Mouse (Mus musculus) ES-Bruce4 (cell line): ENCODE measurements around the gene Lrmda. TPM values are rescaled to one million over a fixed set of nuclear protein-coding genes. Genes with fewer than 3 reads are reported as not detected.

Experiments used
- H3K27ac ChIP-seq: 2 replicates; pipeline ENCODE4 v1.5.1; 2012; ENCODE audit warnings: low read length, inconsistent platforms; ENCODE audit not compliant: insufficient read depth
- H3K27me3 ChIP-seq: 2 replicates; pipeline ENCODE4 v1.6.1; 2012; ENCODE audit warnings: mild to moderate bottlenecking, low read length, inconsistent platforms; ENCODE audit not compliant: control insufficient read depth, poor library complexity, insufficient read depth, severe bottlenecking
- H3K36me3 ChIP-seq: 2 replicates; pipeline ENCODE4 v1.6.1; 2012; ENCODE audit warnings: inconsistent platforms, mild to moderate bottlenecking, low read length, moderate library complexity; ENCODE audit not compliant: control insufficient read depth, poor library complexity, insufficient read depth, severe bottlenecking
- H3K4me1 ChIP-seq: one replicate; pipeline ENCODE4 v1.8.1; 2011; ENCODE audit warnings: low read length; ENCODE audit not compliant: control insufficient read depth, insufficient read depth
- H3K4me3 ChIP-seq: 2 replicates; pipeline ENCODE4 v1.5.1; 2011; ENCODE audit warnings: low read depth, mild to moderate bottlenecking, low read length
- H3K9ac ChIP-seq: 2 replicates; pipeline ENCODE4 v1.6.1; 2012; ENCODE audit warnings: low read depth, mild to moderate bottlenecking, inconsistent platforms; ENCODE audit not compliant: poor library complexity, severe bottlenecking
- H3K9me3 ChIP-seq: replicated peaks from 2 replicates; pipeline ENCODE4 v1.6.1; 2012; ENCODE audit warnings: mild to moderate bottlenecking, low read length, inconsistent platforms; ENCODE audit not compliant: control insufficient read depth, poor library complexity, insufficient read depth, severe bottlenecking
- CTCF ChIP-seq: IDR thresholded peaks from one replicate; pipeline ENCODE4 v1.8.1; 2011; ENCODE audit warnings: low read depth, low read length
- EP300 ChIP-seq: IDR thresholded peaks from 2 replicates; pipeline ENCODE4 v1.6.1; 2011; ENCODE audit warnings: low read depth, low read length; ENCODE audit not compliant: insufficient read depth
- POLR2A ChIP-seq: IDR thresholded peaks from one replicate; pipeline ENCODE4 v1.8.1; 2011; ENCODE audit warnings: low read length; ENCODE audit not compliant: insufficient read depth
- polyA plus RNA-seq: library from polyadenylated mRNA; stranded (reverse); fragments of >200 nt; gene quantifications from 2 replicates; pipeline ENCODE4 v1.2.4, GENCODE M21; 2011; ENCODE audit warnings: low read depth; ENCODE audit not compliant: missing spikeins, insufficient read depth, insufficient read length

The Lrmda gene
- polyA plus RNA-seq, 1 experiment: not detected

DNA sequence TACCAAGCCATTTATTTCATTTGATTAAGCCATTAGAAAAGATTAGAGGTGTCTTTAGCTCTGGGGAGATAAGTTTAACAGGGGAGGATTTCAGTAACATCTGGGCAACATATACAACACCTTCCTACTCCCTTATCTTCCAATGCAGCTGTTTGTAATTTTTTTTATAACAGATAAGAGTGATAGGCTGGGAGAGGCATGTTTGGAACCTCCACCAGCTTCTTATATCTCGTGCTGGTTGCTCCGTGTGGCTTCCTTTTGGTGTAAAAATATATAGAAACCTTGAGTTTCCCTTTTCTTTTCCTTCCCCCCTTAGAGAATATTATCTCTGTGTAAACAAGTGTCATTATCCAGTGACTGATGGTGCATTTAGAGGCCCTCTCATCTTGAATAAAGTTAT is 206.7 kb downstream of the Lrmda start:
- TF ChIP-seq POLR2A (no peak), EP300 (no peak), CTCF (no peak)
- no peaks in the 10 kb centered on the region for H3K9me3 ChIP-seq
- no peak overlapping the region for H3K4me3 ChIP-seq
- H3K36me3 ChIP-seq: no peaks in the 10 kb centered on the region
- no peaks in the 10 kb centered on the region; the same call in 1 of the 2 replicates for H3K27me3 ChIP-seq
- no peaks in the 10 kb centered on the region for H3K4me1 ChIP-seq
- no peak overlapping the region for H3K27ac ChIP-seq
- H3K9ac ChIP-seq: no peak overlapping the region

DNA sequence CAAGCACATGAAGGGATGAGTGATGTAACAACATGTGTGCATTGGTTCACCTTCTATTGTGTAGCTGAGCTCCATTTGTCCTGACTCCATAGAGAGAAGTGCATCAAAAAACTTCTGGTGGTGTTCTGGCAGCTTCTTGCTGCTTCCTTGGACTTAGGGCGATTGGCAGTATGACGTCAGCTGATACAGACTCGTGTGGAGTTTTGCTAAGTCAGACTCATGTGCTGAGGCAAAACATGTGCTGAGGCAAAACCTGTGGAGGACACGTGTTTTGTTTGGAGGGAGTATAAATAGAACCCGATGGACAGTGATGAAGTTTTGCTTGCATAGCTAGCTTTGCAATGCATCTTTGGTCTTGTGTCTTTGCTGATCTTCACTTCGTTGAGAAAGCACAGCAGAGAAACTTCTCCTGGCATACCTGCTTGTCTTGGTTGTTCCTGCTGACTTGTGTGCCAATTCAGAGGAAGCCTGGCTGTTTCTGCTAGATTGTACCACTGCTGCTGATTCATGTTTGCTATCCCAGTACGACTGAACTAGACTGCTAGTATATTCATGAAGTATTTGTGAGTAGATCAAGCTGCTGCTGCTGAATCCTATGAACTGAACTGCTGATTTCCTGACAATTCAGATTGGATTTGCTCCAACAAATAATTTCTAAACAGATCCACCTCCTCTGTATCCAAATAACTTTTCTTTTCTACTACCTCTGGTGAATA is 208.9 kb downstream of the Lrmda start:
- TF ChIP-seq POLR2A (no peak), CTCF (no peak), EP300 (no peak)
- no peak overlapping the region for H3K9ac ChIP-seq

DNA sequence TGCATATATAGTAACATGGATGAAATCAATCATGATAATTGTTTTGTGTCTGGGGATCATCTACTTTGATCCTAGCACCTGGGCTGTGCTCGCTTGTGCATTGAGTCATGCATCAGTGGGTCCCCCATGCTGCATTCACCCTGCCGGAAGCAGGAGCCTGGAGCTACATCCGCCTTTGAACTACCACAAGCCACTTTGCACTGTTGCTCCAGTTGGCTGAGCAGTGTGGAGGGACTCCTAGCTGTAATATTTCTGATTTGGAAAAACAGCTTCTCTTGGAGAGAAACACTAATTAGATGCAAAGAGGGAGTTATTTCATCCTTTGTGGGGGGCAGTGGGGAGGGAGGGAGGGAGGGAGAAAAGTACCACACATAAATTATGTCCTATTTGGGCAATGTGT is 220.8 kb downstream of the Lrmda start:
- no peak for TF ChIP-seq POLR2A
- no peak for TF ChIP-seq CTCF
- no peak for TF ChIP-seq EP300
- Histone ChIP-seq H3K4me3 (no peak overlapping the region), H3K27me3 (no peaks in the 10 kb centered on the region), H3K9ac (no peak overlapping the region), H3K36me3 (no peaks in the 10 kb centered on the region), H3K27ac (no peak overlapping the region), H3K4me1 (no peaks in the 10 kb centered on the region), H3K9me3 (no peaks in the 10 kb centered on the region)

More for the DNA sequence above, 208.9 kb downstream of the Lrmda start:
- no peaks in the 10 kb centered on the region for H3K36me3 ChIP-seq
- no peaks in the 10 kb centered on the region for H3K9me3 ChIP-seq
- H3K4me3 ChIP-seq: no peak overlapping the region
- no peak overlapping the region for H3K27ac ChIP-seq
- H3K27me3 ChIP-seq: no peaks in the 10 kb centered on the region; the same call in 1 of the 2 replicates
- H3K4me1 ChIP-seq: no peaks in the 10 kb centered on the region

DNA sequence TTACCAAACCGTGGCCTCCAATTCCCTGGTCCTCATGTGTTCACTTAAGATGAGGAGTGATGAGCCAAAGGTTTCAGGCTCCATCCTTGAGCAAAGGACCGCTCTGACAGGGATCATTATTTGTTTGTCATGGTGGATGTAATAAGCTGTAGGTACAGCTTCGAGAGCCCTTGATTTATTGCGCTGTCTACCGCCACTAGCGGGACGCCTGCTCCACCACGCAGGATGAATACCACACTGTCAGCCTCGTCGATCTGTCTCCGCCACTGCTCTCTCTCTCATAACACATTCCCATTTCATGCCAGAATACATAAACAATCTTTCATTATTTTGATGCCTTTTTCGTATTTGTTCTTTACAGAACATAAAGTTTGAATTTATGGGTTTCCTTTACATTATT is 235.9 kb downstream of the Lrmda start:
- no peak for TF ChIP-seq EP300
- no peak for TF ChIP-seq POLR2A
- TF ChIP-seq CTCF: no peak
- no peaks in the 10 kb centered on the region for H3K27me3 ChIP-seq
- H3K9ac ChIP-seq: no peak overlapping the region
- no peak overlapping the region for H3K4me3 ChIP-seq
- no peaks in the 10 kb centered on the region for H3K4me1 ChIP-seq
- H3K27ac ChIP-seq: no peak overlapping the region
- no peaks in the 10 kb centered on the region for H3K9me3 ChIP-seq
- H3K36me3 ChIP-seq: no peaks in the 10 kb centered on the region

DNA sequence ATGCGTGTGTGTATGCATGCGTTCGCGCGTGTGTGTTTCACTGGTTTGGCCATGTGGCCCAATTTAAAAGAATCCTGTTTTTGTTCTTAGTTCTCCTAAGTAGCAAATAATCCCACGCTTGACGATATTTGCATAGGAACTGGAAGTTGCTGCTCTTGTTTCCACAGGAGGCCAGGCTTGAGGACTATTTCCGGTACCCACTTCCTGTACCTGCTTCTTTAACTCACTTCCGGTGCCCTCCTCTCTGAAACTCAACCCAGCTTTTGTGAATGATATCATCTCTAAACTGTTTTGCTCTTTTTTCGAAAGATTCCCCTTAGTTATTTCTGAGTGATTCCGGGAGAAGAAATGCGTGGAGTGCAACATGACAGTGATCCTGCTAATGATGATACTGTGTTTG is 236.8 kb downstream of the Lrmda start:
- Histone ChIP-seq H3K27me3 (no peaks in the 10 kb centered on the region), H3K9ac (no peak overlapping the region), H3K4me1 (no peaks in the 10 kb centered on the region), H3K36me3 (no peaks in the 10 kb centered on the region), H3K9me3 (no peaks in the 10 kb centered on the region), H3K4me3 (no peak overlapping the region), H3K27ac (no peak overlapping the region)
- no peak for TF ChIP-seq CTCF
- TF ChIP-seq EP300: no peak
- TF ChIP-seq POLR2A: no peak

DNA sequence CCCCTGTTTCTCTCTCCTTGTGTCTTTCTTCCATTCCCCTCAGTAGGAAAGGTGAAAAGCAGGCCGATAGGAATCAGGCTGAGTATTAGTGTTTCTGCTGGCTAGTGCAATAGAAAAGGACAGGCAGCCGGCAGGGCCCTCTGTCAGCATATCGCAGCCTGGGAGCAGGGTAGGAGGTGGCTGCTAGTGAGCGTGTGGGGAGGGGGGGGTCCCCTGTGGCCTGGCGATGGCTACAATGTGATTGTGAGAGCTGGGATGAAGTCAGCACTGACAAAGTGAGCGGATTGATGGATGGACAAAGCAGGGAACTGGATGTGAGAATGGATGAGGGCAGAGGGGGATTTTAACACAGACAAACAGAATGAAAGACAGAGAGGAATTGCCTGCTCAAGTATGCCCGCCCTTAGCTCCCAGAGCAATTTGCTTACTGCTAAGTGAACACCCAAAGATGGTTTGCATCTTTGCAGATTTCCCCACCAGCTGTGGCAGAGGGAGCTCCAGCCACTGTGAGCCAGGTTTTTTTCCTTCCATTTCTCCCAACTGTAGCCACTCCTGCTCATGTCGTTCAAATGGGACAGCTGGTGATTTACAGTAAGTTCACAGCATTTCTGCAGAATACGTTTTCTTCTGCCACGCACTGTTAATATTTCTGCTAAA is 240.0 kb downstream of the Lrmda start:
- no peak overlapping the region for H3K27ac ChIP-seq

More for the DNA sequence above, 240.0 kb downstream of the Lrmda start:
- no peaks in the 10 kb centered on the region for H3K36me3 ChIP-seq
- no peaks in the 10 kb centered on the region for H3K4me1 ChIP-seq
- no peaks in the 10 kb centered on the region for H3K27me3 ChIP-seq
- H3K9me3 ChIP-seq: no peaks in the 10 kb centered on the region
- no peak overlapping the region for H3K9ac ChIP-seq
- no peak overlapping the region for H3K4me3 ChIP-seq
- no peak for TF ChIP-seq EP300
- no peak for TF ChIP-seq CTCF
- no peak for TF ChIP-seq POLR2A
